Mouse (Mus musculus) hindbrain, embryonic 15.5 days (tissue): Measurements from ENCODE around the gene Alkal2. TPM values are rescaled to one million over a fixed set of nuclear protein-coding genes. Genes with fewer than 3 reads are reported as not detected.

Source experiments
- ATAC-seq: fragments of 200-750 bp; cut with Nextera tagmentation; 2 replicates; pipeline ENCODE4 v1.8.0; 2017; ENCODE audit warnings: low read depth, moderate number of reproducible peaks, moderate TSS enrichment; ENCODE audit not compliant: low FRiP score
- H3K27ac ChIP-seq: fragments of 300-500 bp; sonication (generic); replicated peaks from 2 replicates; pipeline ENCODE4 v1.5.1; 2015; ENCODE audit warnings: mild to moderate bottlenecking, inconsistent platforms
- H3K27me3 ChIP-seq: fragments of 300-500 bp; sonication (generic); 2 replicates; pipeline ENCODE4 v1.6.1; 2015; ENCODE audit warnings: control low read depth, inconsistent platforms
- H3K36me3 ChIP-seq: fragments of 300-500 bp; sonication (generic); 2 replicates; pipeline ENCODE4 v1.6.1; 2015; ENCODE audit warnings: control low read depth, inconsistent platforms
- H3K4me1 ChIP-seq: fragments of 300-500 bp; sonication (generic); replicated peaks from 2 replicates; pipeline ENCODE4 v1.6.1; 2015; ENCODE audit warnings: control low read depth, inconsistent platforms
- H3K4me2 ChIP-seq: fragments of 300-500 bp; sonication (generic); 2 replicates; pipeline ENCODE4 v1.6.1; 2015; ENCODE audit warnings: moderate library complexity, mild to moderate bottlenecking, inconsistent platforms
- H3K4me3 ChIP-seq: fragments of 300-500 bp; sonication (generic); 2 replicates; pipeline ENCODE4 v1.5.1; 2015; ENCODE audit warnings: mild to moderate bottlenecking, inconsistent platforms
- H3K9ac ChIP-seq: fragments of 300-500 bp; sonication (generic); 2 replicates; pipeline ENCODE4 v1.6.1; 2015; ENCODE audit warnings: inconsistent platforms
- H3K9me3 ChIP-seq: fragments of 300-500 bp; sonication (generic); 2 replicates; pipeline ENCODE4 v1.6.1; 2016; ENCODE audit warnings: control low read depth, inconsistent platforms
- WGBS: fragments of 180-500 bp; shearing (Covaris S2); methylation state at CpG from one replicate; pipeline ENCODE4 v1.1.7; 2015; 5-methylcytosine and 5-hydroxymethylcytosine counted together
- polyA plus RNA-seq: library from polyadenylated mRNA; unstranded; fragments of >200 nt; fragmentation: Nextera tagmentation; extraction: Ambion mirVana; gene quantifications from 2 replicates; pipeline ENCODE4 v1.2.1, GENCODE M21; 2015

The Alkal2 gene
- polyA plus RNA-seq, 1 experiment from 2014 or later: 0.83 TPM

DNA sequence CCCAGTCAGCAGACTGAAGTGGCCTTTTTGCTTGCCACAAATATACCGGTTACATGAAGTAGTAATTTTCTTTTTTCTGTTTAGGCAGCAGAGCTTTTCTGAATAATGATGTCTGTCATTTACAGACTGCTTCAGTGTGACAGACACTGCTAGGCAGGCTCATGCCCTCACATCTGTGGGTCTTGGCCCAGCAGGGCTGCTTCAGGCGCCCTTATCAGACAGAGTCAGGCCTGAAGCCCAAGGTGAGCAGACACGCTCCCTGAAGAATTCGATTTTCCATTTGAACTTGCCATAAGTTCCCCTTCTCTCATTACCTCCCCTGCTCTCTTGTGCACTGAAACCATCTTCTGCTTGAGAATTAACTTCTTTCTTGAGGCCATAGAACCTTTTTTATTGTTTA is 3.9 kb downstream of the Alkal2 start:
- WGBS: 94% methylated on average over 4 of the region's 4 CpGs
- Histone ChIP-seq H3K4me1 (peaks cover 12% of the 10 kb centered on the region), H3K9ac (no peak overlapping the region), H3K9me3 (no peaks in the 10 kb centered on the region), H3K4me2 (no peak overlapping the region), H3K27me3 (peaks cover 23% of the 10 kb centered on the region), H3K4me3 (no peak overlapping the region), H3K27ac (no peak overlapping the region), H3K36me3 (no peaks in the 10 kb centered on the region)
- no peak for ATAC-seq

- H3K27me3 ChIP-seq: peaks cover 5% of the 10 kb centered on the region
- ATAC-seq: peak; percentile 71; the same call in 1 of the 2 replicates
- no peak overlapping the region for H3K4me3 ChIP-seq
- H3K9me3 ChIP-seq: no peaks in the 10 kb centered on the region
- H3K36me3 ChIP-seq: peaks cover 8% of the 10 kb centered on the region; the same call in 1 of the 2 replicates
- H3K9ac ChIP-seq: no peak overlapping the region
- WGBS: 44% methylated on average over 5 of the region's 5 CpGs
- no peak overlapping the region for H3K27ac ChIP-seq
- no peak overlapping the region for H3K4me2 ChIP-seq
- H3K4me1 ChIP-seq: no peaks in the 10 kb centered on the region
These were observed 5.9 kb downstream of the Alkal2 start for GRCm38 (mm10) chr12:30890067-30890466.

GRCm38 (mm10) chr12:30891438-30891837 is 7.3 kb downstream of the Alkal2 start:
- H3K27me3 ChIP-seq: no peaks in the 10 kb centered on the region
- H3K9me3 ChIP-seq: no peaks in the 10 kb centered on the region
- no peak overlapping the region for H3K9ac ChIP-seq
- H3K4me2 ChIP-seq: no peak overlapping the region
- no peaks in the 10 kb centered on the region for H3K4me1 ChIP-seq
- 89% methylated on average over 7 of the region's 7 CpGs for WGBS
- H3K36me3 ChIP-seq: peaks cover 8% of the 10 kb centered on the region; the same call in 1 of the 2 replicates
- H3K4me3 ChIP-seq: no peak overlapping the region
- ATAC-seq: no peak
- H3K27ac ChIP-seq: no peak overlapping the region

DNA sequence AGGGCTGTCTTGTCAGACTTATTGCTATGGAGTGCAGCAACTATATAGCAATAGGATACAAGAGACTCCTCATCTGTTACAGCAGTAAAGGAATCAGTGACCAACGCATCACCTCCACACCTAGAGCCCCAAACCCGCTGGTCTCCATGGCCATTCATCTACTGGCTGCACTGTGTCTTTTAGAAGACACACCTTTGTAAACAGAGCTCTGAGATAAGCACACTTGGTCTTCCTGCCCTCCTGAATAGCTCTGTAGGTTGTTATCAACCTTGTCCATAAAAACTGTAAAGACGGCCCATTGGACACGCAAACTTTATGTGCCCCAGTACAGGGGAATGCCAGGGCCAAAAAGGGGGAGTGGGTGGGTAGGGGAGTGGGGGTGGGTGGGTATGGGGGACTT is 12.9 kb downstream of the Alkal2 start:
- WGBS: over 99% methylated on average over 4 of the region's 4 CpGs
- Histone ChIP-seq H3K9ac (no peak overlapping the region), H3K4me2 (no peak overlapping the region), H3K27ac (no peak overlapping the region), H3K36me3 (peaks cover 18% of the 10 kb centered on the region), H3K27me3 (no peaks in the 10 kb centered on the region), H3K4me3 (no peak overlapping the region), H3K4me1 (no peaks in the 10 kb centered on the region), H3K9me3 (no peaks in the 10 kb centered on the region)
- no peak for ATAC-seq

- Histone ChIP-seq H3K4me1 (peaks cover 23% of the 10 kb centered on the region), H3K27me3 (no peaks in the 10 kb centered on the region), H3K9ac (no peak overlapping the region), H3K4me3 (no peak overlapping the region), H3K36me3 (peaks cover 1% of the 10 kb centered on the region; the same call in 1 of the 2 replicates), H3K4me2 (no peak overlapping the region), H3K27ac (no peak overlapping the region), H3K9me3 (no peaks in the 10 kb centered on the region)
- ATAC-seq: no peak
- WGBS: 94% methylated on average over 1 of the region's 1 CpGs
These were observed 24.5 kb downstream of the Alkal2 start for GRCm38 (mm10) chr12:30908658-30909057.

DNA sequence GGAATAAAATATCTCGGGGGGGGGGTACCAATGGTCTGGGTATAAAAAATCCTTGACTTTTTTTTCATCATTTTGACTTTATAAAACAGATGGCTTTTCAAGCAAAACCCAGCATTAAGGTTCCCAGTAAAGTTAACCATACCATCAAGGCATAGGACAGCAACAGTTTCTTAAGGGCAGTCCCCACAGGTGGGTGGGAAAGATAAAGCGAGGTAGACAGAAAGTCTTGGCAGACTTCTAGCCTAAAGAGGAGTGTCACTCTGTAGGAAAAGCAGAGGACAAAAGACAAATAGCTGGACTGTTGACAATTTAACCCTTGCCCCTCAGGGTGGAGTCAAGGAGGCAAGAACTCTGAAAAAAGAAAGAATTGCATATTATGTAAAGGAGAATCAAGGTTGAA is 25.8 kb downstream of the Alkal2 start:
- Histone ChIP-seq H3K36me3 (no peaks in the 10 kb centered on the region), H3K27me3 (no peaks in the 10 kb centered on the region), H3K4me3 (no peak overlapping the region), H3K4me1 (peaks cover 25% of the 10 kb centered on the region), H3K27ac (no peak overlapping the region), H3K9me3 (no peaks in the 10 kb centered on the region), H3K4me2 (peak overlapping the region; percentile 66; the same call in 1 of the 2 replicates), H3K9ac (no peak overlapping the region)
- no peak for ATAC-seq
- 86% methylated on average over 2 of the region's 2 CpGs for WGBS

- WGBS: 19% methylated on average over 8 of the region's 8 CpGs
- H3K4me3 ChIP-seq: peak overlapping the region; percentile 77
- no peaks in the 10 kb centered on the region for H3K27me3 ChIP-seq
- peaks cover 25% of the 10 kb centered on the region for H3K4me1 ChIP-seq
- peak overlapping the region; percentile 66 for H3K4me2 ChIP-seq
- H3K9me3 ChIP-seq: no peaks in the 10 kb centered on the region
- peak overlapping the region; percentile 72 for H3K27ac ChIP-seq
- peak overlapping the region; percentile 85 for H3K9ac ChIP-seq
- no peak for ATAC-seq
- no peaks in the 10 kb centered on the region for H3K36me3 ChIP-seq
These were observed 26.7 kb downstream of the Alkal2 start for GRCm38 (mm10) chr12:30910860-30911259.

- WGBS: under 1% methylated on average over 52 of the region's 52 CpGs
- Histone ChIP-seq H3K9ac (peak within 1 kb of the TSS; percentile 85), H3K9me3 (no peaks in the 10 kb centered on the region), H3K4me2 (peak within 1 kb of the TSS; percentile 70), H3K36me3 (no peaks in the 10 kb centered on the region), H3K4me3 (peak within 1 kb of the TSS; percentile 77), H3K27ac (peak within 1 kb of the TSS; percentile 72), H3K4me1 (peaks cover 25% of the 10 kb centered on the region), H3K27me3 (no peaks in the 10 kb centered on the region)
- peak; percentile 98 for ATAC-seq
These were observed 27.3 kb downstream of the Alkal2 start, which contains the start of the genes Acp1 and Sh3yl1 for GRCm38 (mm10) chr12:30911261-30912047. Gene Acp1 (minus strand): TSS chr12:30911589. Gene Sh3yl1 (plus strand): TSS chr12:30911668.

DNA sequence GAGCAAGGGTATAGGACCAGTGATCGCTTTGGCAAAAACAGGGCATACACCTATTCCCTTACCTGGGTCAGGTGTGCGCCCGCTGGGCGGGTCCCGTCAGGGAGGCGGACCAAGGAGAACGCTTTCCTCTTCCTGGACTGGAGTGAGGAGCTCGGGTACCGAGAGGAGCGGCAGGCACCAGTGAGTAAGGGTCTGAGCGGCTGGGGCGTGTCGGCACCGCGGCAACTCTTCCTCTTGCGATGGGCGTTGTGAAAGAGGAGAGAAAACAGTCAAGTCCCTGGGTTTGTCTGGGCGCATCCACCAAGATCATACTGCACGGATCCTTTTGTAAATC is 27.9 kb downstream of the Alkal2 start:
- Histone ChIP-seq H3K27me3 (no peaks in the 10 kb centered on the region), H3K9me3 (no peaks in the 10 kb centered on the region), H3K4me3 (peak overlapping the region; percentile 77), H3K27ac (peak overlapping the region; percentile 70), H3K9ac (peak overlapping the region; percentile 85), H3K4me1 (peaks cover 25% of the 10 kb centered on the region), H3K4me2 (peak overlapping the region; percentile 70), H3K36me3 (no peaks in the 10 kb centered on the region)
- under 1% methylated on average over 19 of the region's 19 CpGs for whole genome bisulfite sequencing
- ATAC-seq: no peak; the same call in 1 of the 2 replicates

GRCm38 (mm10) chr12:30912840-30913239 is 28.7 kb downstream of the Alkal2 start:
- no peaks in the 10 kb centered on the region for H3K36me3 ChIP-seq

DNA sequence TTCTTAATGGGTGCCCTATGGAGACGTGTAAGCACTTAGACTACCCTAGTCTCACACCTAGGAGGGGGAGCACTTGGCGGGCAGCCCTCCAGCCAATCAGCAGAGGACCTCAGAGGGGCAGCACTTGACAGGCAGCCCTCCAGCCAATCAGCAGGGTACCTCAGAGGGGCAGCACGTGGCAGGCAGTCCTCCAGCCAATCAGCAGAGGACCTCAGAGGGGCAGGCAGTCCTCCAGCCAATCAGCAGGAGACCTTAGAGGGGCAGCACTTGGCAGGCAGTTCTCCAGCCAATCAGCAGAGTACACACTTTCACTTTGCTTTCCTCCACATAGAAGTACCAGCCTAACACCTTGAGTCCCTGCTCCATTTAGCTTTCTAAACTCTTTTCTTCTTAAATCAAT is 38.3 kb downstream of the Alkal2 start:
- 75% methylated on average over 3 of the region's 3 CpGs for WGBS
- Histone ChIP-seq H3K4me3 (no peak overlapping the region), H3K9me3 (no peaks in the 10 kb centered on the region), H3K27me3 (no peaks in the 10 kb centered on the region), H3K27ac (no peak overlapping the region), H3K4me1 (no peaks in the 10 kb centered on the region), H3K9ac (no peak overlapping the region), H3K4me2 (no peak overlapping the region), H3K36me3 (peaks cover 7% of the 10 kb centered on the region)
- ATAC-seq: no peak

More at GRCm38 (mm10) chr12:30912840-30913239, 28.7 kb downstream of the Alkal2 start:
- 58% methylated on average over 3 of the region's 3 CpGs for WGBS
- ATAC-seq: no peak
- Histone ChIP-seq H3K9ac (peak overlapping the region; percentile 85), H3K9me3 (no peaks in the 10 kb centered on the region), H3K27ac (no peak overlapping the region), H3K4me1 (peaks cover 25% of the 10 kb centered on the region), H3K4me2 (peak overlapping the region; percentile 70), H3K4me3 (peak overlapping the region; percentile 77), H3K27me3 (no peaks in the 10 kb centered on the region)

DNA sequence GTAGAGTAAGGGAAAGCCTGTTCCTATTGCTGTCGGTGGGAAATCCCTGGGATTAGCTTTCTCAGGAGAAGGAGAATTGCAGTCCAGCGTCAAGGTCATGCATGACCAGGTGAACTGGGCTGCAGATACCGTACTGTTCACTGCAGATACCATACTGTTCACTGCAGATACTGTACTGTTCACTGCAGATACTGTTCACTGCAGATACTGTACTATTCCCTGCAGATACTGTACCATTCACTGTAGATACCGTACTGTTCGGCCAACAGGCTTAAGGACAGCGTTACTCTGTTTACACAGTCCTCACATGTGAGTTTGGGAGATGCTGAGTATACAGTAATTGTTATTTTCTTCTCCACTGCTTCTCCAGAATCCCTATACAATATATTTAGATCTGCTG is 44.1 kb downstream of the Alkal2 start:
- WGBS: 94% methylated on average over 6 of the region's 6 CpGs
- no peak for ATAC-seq
- no peak overlapping the region for H3K4me3 ChIP-seq
- H3K27ac ChIP-seq: no peak overlapping the region
- H3K36me3 ChIP-seq: peaks cover 11% of the 10 kb centered on the region
- no peaks in the 10 kb centered on the region for H3K27me3 ChIP-seq
- no peaks in the 10 kb centered on the region for H3K9me3 ChIP-seq
- no peak overlapping the region for H3K9ac ChIP-seq
- H3K4me2 ChIP-seq: no peak overlapping the region
- H3K4me1 ChIP-seq: no peaks in the 10 kb centered on the region
